Mouse (Mus musculus): ENCODE measurements around the gene Samd13.

Samd13 gene

DNA sequence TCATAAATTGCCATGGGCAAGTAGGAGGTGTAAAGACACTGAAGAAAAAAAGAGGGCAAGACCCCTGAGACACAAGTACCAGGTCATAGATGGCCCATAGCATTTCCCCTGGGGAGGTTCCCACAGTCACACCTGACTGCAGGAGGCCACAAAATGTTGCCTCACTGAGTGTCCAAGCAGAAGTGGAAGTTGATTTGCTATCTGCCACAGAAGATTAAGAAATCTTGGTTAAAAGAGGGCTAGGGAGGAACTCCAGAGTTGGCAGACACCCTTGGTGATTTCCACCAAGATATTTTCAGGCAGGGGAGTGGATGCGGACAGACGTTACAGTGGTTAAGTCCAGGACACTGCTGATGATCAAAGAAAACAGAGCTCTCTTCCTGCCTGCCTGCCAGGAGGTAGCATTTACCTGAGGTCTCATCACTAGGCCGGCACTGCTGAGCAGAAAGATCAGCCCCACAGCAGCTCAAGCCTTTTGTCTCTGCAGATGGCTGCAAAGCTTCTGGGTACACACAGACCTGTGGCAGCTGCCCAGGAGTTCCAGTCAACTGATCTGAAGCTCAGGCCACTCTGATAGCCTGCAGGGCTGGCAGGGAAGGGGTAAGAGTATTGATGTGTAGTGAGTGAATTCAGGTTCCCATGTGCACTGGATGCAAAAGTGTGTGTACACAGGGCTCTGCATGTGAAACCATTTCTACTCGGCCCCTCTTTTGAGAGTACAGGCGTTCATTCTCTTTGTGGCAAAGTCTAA is 68.7 kb downstream of the Samd13 start:
- no peak for DNase-seq (ENCODE audit: low spot score in 2 of 2)

DNA sequence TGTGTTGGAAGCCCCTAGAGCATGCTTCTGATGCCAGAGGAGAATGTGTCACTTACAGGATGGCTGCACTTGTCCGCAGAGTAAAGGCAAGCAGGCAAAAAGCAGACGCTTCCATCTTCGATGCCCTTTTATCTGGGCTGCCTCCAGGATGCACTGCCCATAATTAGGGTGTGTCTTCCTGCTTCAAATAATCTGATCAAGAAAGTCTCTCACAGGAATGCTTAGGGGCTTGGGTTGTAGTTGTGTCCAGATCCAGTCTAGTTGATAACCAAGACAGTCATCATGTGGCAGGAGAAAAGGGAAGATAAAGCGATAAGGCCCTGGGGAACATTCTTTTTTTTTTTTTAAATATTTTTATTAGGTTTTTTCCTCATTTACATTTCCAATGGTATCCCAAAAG is 69.9 kb downstream of the Samd13 start, which contains the start of gene Dnase2b:
Gene Dnase2b, minus strand, starts transcription at position 101 of the 400 bp plus-strand sequence.
- no peak for DNase-seq (ENCODE audit: low spot score in 2 of 2)

- no peak for DNase-seq (ENCODE audit: low spot score in 2 of 2)
Observed at GRCm38 (mm10) chr3:146611821-146612220, 73.6 kb downstream of the Samd13 start.

DNA sequence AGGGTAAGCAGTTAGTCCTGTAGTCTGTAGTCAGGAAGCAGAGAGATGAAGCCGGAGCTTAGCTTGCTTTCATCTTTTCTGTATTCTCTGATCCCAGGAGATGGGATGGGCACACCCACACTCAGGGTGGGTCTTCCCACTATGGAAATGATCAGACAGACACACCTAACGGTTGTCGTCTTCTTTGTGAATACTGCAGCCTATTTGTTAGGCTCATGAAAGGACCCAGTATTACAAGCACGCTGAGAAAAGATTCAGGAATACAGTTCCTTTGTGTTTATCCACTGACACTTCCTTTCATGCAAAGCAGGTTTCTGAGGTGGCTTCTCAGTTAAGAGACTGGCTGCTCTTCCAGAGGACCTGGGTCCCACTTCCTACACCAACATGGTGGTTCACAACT is 74.1 kb downstream of the Samd13 start:
- DNase-seq (ENCODE audit: low spot score in 2 of 2) = no peak

DNA sequence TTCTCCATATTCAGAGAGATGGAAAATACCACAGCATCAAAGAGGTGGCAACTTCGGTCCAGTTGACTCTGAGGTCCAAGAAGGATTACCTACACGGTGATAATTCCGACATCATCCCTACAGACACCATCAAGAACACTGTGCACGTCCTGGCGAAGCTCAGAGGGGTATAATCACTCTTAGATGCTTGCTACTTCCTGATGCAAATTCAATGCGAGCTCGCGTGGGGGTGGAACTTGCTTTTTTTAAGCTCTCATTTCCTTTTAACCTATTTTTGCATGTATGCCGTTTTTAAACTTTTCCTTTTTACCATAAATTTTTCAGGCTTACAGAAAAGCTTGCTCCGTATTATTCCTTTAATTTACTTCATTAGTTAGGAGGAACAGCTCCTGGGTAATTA is 75.1 kb downstream of the Samd13 start:
- no peak for DNase-seq (ENCODE audit: low spot score in 2 of 2)

DNA sequence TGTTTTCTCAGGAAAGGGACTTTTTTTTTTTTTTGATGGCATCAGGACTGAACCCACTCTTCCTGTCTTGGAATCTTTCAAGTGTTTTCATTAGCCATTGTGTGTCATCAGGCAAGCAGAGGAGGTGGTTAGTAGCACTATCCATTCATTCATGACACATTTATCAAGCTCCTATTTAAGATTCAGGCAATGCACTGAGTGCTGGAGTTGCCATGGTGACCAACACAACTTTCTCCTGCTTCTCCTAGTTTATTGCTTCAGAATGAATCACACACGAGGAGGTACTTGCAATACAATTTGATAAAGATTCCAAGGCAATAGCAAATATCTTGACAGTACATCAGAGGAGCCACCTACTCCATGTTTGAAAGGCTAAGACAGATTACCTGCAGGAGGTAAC is 78.0 kb downstream of the Samd13 start:
- DNase-seq (ENCODE audit: low spot score in 2 of 2) = peak; percentile 40 to 44

GRCm38 (mm10) chr3:146604647-146605046 is 80.7 kb downstream of the Samd13 start:
- DNase-seq (ENCODE audit: low spot score in 2 of 2) = no peak

GRCm38 (mm10) chr3:146602531-146602930 is 82.9 kb downstream of the Samd13 start:
- no peak for DNase-seq (ENCODE audit: low spot score in 2 of 2)

GRCm38 (mm10) chr3:146601205-146601604 is 84.2 kb downstream of the Samd13 start:
- DNase-seq (ENCODE audit: low spot score in 2 of 2) = no peak

DNA sequence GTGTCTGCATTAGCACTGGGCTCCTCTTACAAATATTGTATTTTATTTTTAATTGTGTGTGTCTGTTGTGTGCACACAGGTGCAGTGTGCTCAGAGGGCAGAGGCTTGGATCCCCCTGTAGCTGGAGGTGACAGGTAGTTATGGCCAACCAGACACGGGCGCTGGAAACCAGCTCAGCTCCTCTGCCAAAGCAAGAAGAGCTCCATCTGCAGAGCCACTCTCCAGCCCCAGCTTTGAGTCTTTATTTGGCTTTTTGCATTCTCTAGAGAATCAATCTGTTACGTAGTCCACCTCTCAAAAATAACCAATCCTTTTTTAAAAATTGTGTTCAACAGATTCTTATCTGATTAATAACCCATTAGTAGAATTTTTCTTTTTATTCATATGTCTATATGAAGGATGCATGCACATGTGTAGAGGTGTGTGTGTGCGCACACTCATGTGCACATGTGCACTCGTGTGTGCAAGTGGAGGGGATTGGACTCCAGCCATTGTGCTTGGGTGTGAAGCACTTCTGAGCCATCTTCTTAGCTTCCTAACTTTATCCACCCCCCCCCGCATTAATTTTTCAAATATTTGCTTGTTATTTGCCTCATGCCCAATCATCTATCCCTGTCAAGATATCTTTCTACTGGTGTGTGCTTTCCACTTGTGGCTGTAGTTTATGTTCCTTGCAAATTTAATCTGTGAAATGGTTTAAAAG is 86.0 kb downstream of the Samd13 start:
- no peak for DNase-seq (ENCODE audit: low spot score in 2 of 2)

GRCm38 (mm10) chr3:146598411-146598810 is 87.0 kb downstream of the Samd13 start:
- DNase-seq (ENCODE audit: low spot score in 2 of 2) = no peak

- no peak for DNase-seq (ENCODE audit: low spot score in 2 of 2)
Observed at GRCm38 (mm10) chr3:146596864-146597263, 88.5 kb downstream of the Samd13 start.

DNA sequence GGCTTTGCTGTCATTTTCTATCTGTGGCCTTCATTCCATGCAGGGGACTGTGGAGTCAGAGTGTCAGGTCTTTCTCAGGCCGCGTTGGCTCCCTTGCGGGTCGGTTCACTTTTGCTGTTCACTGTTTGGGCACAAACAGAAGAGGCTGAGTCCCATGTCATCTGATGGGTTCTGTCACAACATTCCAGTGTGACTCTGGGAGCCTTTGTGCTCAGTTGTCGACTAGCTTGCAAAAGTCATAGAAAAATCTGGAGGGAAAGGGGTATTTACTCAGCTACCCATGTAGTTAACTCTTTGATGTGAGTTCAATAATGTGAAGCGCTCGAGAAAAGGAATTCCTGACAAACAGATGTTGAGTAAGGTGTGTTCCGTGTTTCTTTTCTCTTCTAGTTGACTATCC is 89.0 kb downstream of the Samd13 start:
- DNase-seq (ENCODE audit: low spot score in 2 of 2) = no peak

DNA sequence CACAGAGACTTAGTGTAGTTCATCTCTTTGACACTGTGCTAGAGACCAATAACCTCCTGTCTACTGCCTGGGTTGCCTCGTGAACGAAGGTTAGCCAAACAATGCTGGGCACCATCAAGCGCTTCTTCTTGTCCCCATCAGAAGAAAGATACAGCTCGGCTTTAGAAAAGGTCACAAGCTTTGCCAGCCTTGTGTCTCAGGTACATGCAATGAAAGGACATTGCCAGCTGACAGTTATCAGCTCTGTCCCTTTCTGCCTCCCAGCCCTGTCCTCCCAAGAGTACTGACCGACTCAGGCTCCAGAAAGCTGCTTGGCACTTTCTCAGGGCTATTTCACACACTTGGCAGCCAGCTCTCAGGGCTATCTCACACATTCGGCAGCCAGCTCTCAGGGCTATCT is 90.0 kb downstream of the Samd13 start:
- no peak for DNase-seq (ENCODE audit: low spot score in 2 of 2)
